Mouse (Mus musculus) CH12.LX (cell line): Measurements from ENCODE around the gene Lrrc23. TPM values are rescaled to one million over a fixed set of nuclear protein-coding genes. Genes with fewer than 3 reads are reported as not detected.

Experiments used
- DNase-seq: peaks from one replicate; pipeline ENCODE4 v3.0.0-alpha.2; 2013; ENCODE audit errors: extremely low read depth
- H3K27ac ChIP-seq: 2 replicates; pipeline ENCODE4 v1.5.1; 2012; ENCODE audit warnings: low read depth, mild to moderate bottlenecking, control low read depth, moderate library complexity; ENCODE audit not compliant: insufficient read depth
- H3K27me3 ChIP-seq: replicated peaks from 2 replicates; pipeline ENCODE3; 2012; ENCODE audit warnings: inconsistent platforms
- H3K36me3 ChIP-seq, 2 experiments: replicated peaks in 1 of 2; 2 replicates each; pipeline versions ENCODE3 to v1.6.1; 2012; ENCODE audit warnings: inconsistent platforms in 1 of 2, low read length in 1 of 2, mild to moderate bottlenecking in 1 of 2, mixed read lengths in 1 of 2, moderate library complexity in 1 of 2; ENCODE audit not compliant: control insufficient read depth in 1 of 2, insufficient read depth in 1 of 2
- H3K4me1 ChIP-seq, 2 experiments: 2 replicates each; pipeline ENCODE4 v1.6.1; 2012; ENCODE audit warnings: inconsistent platforms in 1 of 2, moderate library complexity in 1 of 2; ENCODE audit not compliant: insufficient read depth in 2 of 2, control insufficient read depth in 1 of 2
- H3K4me2 ChIP-seq: 2 replicates; pipeline ENCODE4 v1.6.1; 2012; ENCODE audit warnings: low read depth, mild to moderate bottlenecking, control low read depth; ENCODE audit not compliant: poor library complexity, insufficient read depth, severe bottlenecking
- H3K4me3 ChIP-seq, 3 experiments: fragments of 150-350 bp in 1 of 3; sonication (generic) in 1 of 3; replicated peaks in 1 of 3; 2 replicates each; pipeline versions ENCODE3 to v1.5.1; 2011 to 2012; ENCODE audit warnings: low read depth in 2 of 3, low read length in 2 of 3, mild to moderate bottlenecking in 2 of 3, moderate library complexity in 2 of 3, control low read depth in 1 of 3, improper control_type of control experiment in 1 of 3, inconsistent platforms in 1 of 3, mixed read lengths in 1 of 3; ENCODE audit not compliant: poor library complexity in 1 of 3
- H3K79me2 ChIP-seq: replicated peaks from 2 replicates; pipeline ENCODE4 v1.6.1; 2012; ENCODE audit warnings: mild to moderate bottlenecking, moderate library complexity; ENCODE audit not compliant: control insufficient read depth, poor library complexity, insufficient read depth, severe bottlenecking; ENCODE audit errors: extremely low read depth
- H3K9ac ChIP-seq: 2 replicates; pipeline ENCODE4 v1.6.1; 2012; ENCODE audit warnings: low read depth, mild to moderate bottlenecking, control low read depth, moderate library complexity; ENCODE audit not compliant: insufficient read depth
- H3K9me3 ChIP-seq: replicated peaks from 2 replicates; pipeline ENCODE3; 2012; ENCODE audit warnings: low read length, inconsistent platforms, mixed read lengths
- BHLHE40 ChIP-seq: IDR thresholded peaks from 2 replicates; pipeline ENCODE4 v1.6.1; 2011; ENCODE audit warnings: mild to moderate bottlenecking, low read depth, low read length, improper control_type of control experiment
- CHD1 ChIP-seq: IDR thresholded peaks from 2 replicates; pipeline ENCODE4 v1.6.1; 2012; ENCODE audit warnings: low read depth, low read length, improper control_type of control experiment, inconsistent platforms
- CHD2 ChIP-seq: IDR thresholded peaks from 2 replicates; pipeline ENCODE4 v1.6.1; 2011; ENCODE audit warnings: low read length, improper control_type of control experiment
- CTCF ChIP-seq, 2 experiments: IDR thresholded peaks in 1 of 2; conservative IDR thresholded peaks in 1 of 2; 2 replicates each; pipeline ENCODE4 v1.5.1; 2011 to 2012; ENCODE audit warnings: low read depth in 2 of 2, low read length in 2 of 2, improper control_type of control experiment in 1 of 2, inconsistent platforms in 1 of 2, mild to moderate bottlenecking in 1 of 2, moderate library complexity in 1 of 2
- E2F4 ChIP-seq: IDR thresholded peaks from 2 replicates; pipeline ENCODE4 v1.6.1; 2011; ENCODE audit warnings: low read depth, low read length, improper control_type of control experiment; ENCODE audit not compliant: insufficient replicate concordance
- ELF1 ChIP-seq: IDR thresholded peaks from 2 replicates; pipeline ENCODE4 v1.6.1; 2014; ENCODE audit warnings: low read depth, mild to moderate bottlenecking, inconsistent platforms, low read length, improper control_type of control experiment
- EP300 ChIP-seq: IDR thresholded peaks from 2 replicates; pipeline ENCODE4 v1.6.1; 2011; ENCODE audit warnings: low read length, improper control_type of control experiment
- ETS1 ChIP-seq: conservative IDR thresholded peaks from 2 replicates; pipeline ENCODE4 v1.6.1; 2012; ENCODE audit warnings: low read depth, mild to moderate bottlenecking, inconsistent platforms, low read length, improper control_type of control experiment, moderate library complexity
- GABPA ChIP-seq: IDR thresholded peaks from 2 replicates; pipeline ENCODE4 v1.6.1; 2012; ENCODE audit warnings: low read depth, low read length, improper control_type of control experiment, inconsistent platforms; ENCODE audit not compliant: insufficient replicate concordance
- HCFC1 ChIP-seq: IDR thresholded peaks from 2 replicates; pipeline ENCODE4 v1.6.1; 2012; ENCODE audit warnings: low read depth, mild to moderate bottlenecking, inconsistent platforms, low read length, improper control_type of control experiment
- IRF4 ChIP-seq: IDR thresholded peaks from 2 replicates; pipeline ENCODE4 v1.6.1; 2014; ENCODE audit warnings: low read depth, mild to moderate bottlenecking, inconsistent platforms, low read length, improper control_type of control experiment
- JUN ChIP-seq: IDR thresholded peaks from 2 replicates; pipeline ENCODE4 v1.6.1; 2011; ENCODE audit warnings: low read depth, mild to moderate bottlenecking, low read length, improper control_type of control experiment, moderate library complexity; ENCODE audit not compliant: insufficient read depth
- JUND ChIP-seq: conservative IDR thresholded peaks from 2 replicates; pipeline ENCODE4 v1.6.1; 2011; ENCODE audit warnings: low read depth, low read length, improper control_type of control experiment
- KAT2A ChIP-seq: IDR thresholded peaks from 2 replicates; pipeline ENCODE4 v1.6.1; 2012; ENCODE audit warnings: low read length, improper control_type of control experiment, inconsistent platforms; ENCODE audit not compliant: insufficient replicate concordance
- MAFK ChIP-seq: IDR thresholded peaks from 2 replicates; pipeline ENCODE4 v1.6.1; 2011; ENCODE audit warnings: low read length, improper control_type of control experiment; ENCODE audit not compliant: insufficient replicate concordance
- MAX ChIP-seq: IDR thresholded peaks from 2 replicates; pipeline ENCODE4 v1.6.1; 2011; ENCODE audit warnings: low read length, improper control_type of control experiment
- MAZ ChIP-seq: IDR thresholded peaks from 2 replicates; pipeline ENCODE4 v1.6.1; 2012; ENCODE audit warnings: low read depth, mild to moderate bottlenecking, inconsistent platforms, low read length, improper control_type of control experiment, moderate library complexity
- MEF2A ChIP-seq: IDR thresholded peaks from 2 replicates; pipeline ENCODE4 v1.6.1; 2014; ENCODE audit warnings: low read depth, mild to moderate bottlenecking, inconsistent platforms, low read length, improper control_type of control experiment, borderline replicate concordance
- MXI1 ChIP-seq: IDR thresholded peaks from 2 replicates; pipeline ENCODE4 v1.6.1; 2011; ENCODE audit warnings: mild to moderate bottlenecking, low read depth, low read length, improper control_type of control experiment
- MYC ChIP-seq: IDR thresholded peaks from 2 replicates; pipeline ENCODE4 v1.6.1; 2011; ENCODE audit warnings: low read depth, mild to moderate bottlenecking, improper control_type of control experiment, low read length
- NELFE ChIP-seq: IDR thresholded peaks from 2 replicates; pipeline ENCODE4 v1.6.1; 2011; ENCODE audit warnings: low read depth, low read length, improper control_type of control experiment
- NRF1 ChIP-seq: IDR thresholded peaks from 2 replicates; pipeline ENCODE4 v1.6.1; 2014; ENCODE audit warnings: low read depth, mild to moderate bottlenecking, inconsistent platforms, low read length, improper control_type of control experiment, moderate library complexity
- PAX5 ChIP-seq: IDR thresholded peaks from 2 replicates; pipeline ENCODE4 v1.6.1; 2012; ENCODE audit warnings: low read length, inconsistent platforms, mixed read lengths
- POLR2A ChIP-seq: IDR thresholded peaks from 2 replicates; pipeline ENCODE4 v1.6.1; 2011; ENCODE audit warnings: low read depth, mild to moderate bottlenecking, improper control_type of control experiment, low read length
- POLR2AphosphoS2 ChIP-seq: IDR thresholded peaks from 2 replicates; pipeline ENCODE4 v1.6.1; 2011; ENCODE audit warnings: low read depth, low read length, improper control_type of control experiment
- RAD21 ChIP-seq: IDR thresholded peaks from 2 replicates; pipeline ENCODE4 v1.6.1; 2011; ENCODE audit warnings: low read depth, mild to moderate bottlenecking, low read length, improper control_type of control experiment, moderate library complexity
- RCOR1 ChIP-seq: conservative IDR thresholded peaks from 2 replicates; pipeline ENCODE4 v1.6.1; 2012; ENCODE audit warnings: low read depth, mild to moderate bottlenecking, inconsistent platforms, low read length, improper control_type of control experiment
- SIN3A ChIP-seq: IDR thresholded peaks from 2 replicates; pipeline ENCODE4 v1.6.1; 2012; ENCODE audit warnings: low read length, improper control_type of control experiment, inconsistent platforms
- SMC3 ChIP-seq: IDR thresholded peaks from 2 replicates; pipeline ENCODE4 v1.6.1; 2011; ENCODE audit warnings: low read depth, low read length, improper control_type of control experiment
- TBP ChIP-seq: conservative IDR thresholded peaks from 2 replicates; pipeline ENCODE4 v1.6.1; 2011; ENCODE audit warnings: low read depth, low read length, improper control_type of control experiment
- TCF12 ChIP-seq: IDR thresholded peaks from 2 replicates; pipeline ENCODE4 v1.6.1; 2014; ENCODE audit warnings: low read depth, mild to moderate bottlenecking, inconsistent platforms, low read length, improper control_type of control experiment
- UBTF ChIP-seq: IDR thresholded peaks from 2 replicates; pipeline ENCODE4 v1.6.1; 2012; ENCODE audit warnings: low read depth, mild to moderate bottlenecking, inconsistent platforms, low read length, improper control_type of control experiment, moderate library complexity
- USF1 ChIP-seq: IDR thresholded peaks from 2 replicates; pipeline ENCODE4 v1.6.1; 2014; ENCODE audit warnings: low read depth, mild to moderate bottlenecking, inconsistent platforms, low read length, improper control_type of control experiment
- USF2 ChIP-seq: conservative IDR thresholded peaks from 2 replicates; pipeline ENCODE4 v1.6.1; 2011; ENCODE audit warnings: low read depth, low read length, improper control_type of control experiment
- ZC3H11A ChIP-seq: IDR thresholded peaks from 2 replicates; pipeline ENCODE4 v1.6.1; 2012; ENCODE audit warnings: low read depth, mild to moderate bottlenecking, inconsistent platforms, low read length, improper control_type of control experiment
- ZKSCAN1 ChIP-seq: IDR thresholded peaks from 2 replicates; pipeline ENCODE4 v1.6.1; 2012; ENCODE audit warnings: low read depth, inconsistent platforms, low read length, improper control_type of control experiment, borderline replicate concordance
- ZMIZ1 ChIP-seq: IDR thresholded peaks from 2 replicates; pipeline ENCODE4 v1.6.1; 2012; ENCODE audit warnings: low read depth, mild to moderate bottlenecking, inconsistent platforms, low read length, improper control_type of control experiment
- ZNF384 ChIP-seq: IDR thresholded peaks from 2 replicates; pipeline ENCODE4 v1.6.1; 2012; ENCODE audit warnings: low read depth, low read length, improper control_type of control experiment, inconsistent platforms
- dilution Hi-C: fragments of 300-500 bp; cut with MboI; formaldehyde crosslinking; loops from 2 replicates; pipeline ENCODE4 v1.14.3; 2020; ENCODE audit warnings: low sequenced_read_pairs; ENCODE audit not compliant: extremely low pct_unique_long_range_greater_than_20kb, extremely low pct_ligation_motif_present
- in situ Hi-C: fragments of 300-500 bp; cut with MboI; formaldehyde crosslinking; loops from 3 replicates; pipeline ENCODE4 v1.14.3; 2019; ENCODE audit warnings: low sequenced_read_pairs, low pct_ligation_motif_present, low pct_unique_long_range_greater_than_20kb, mixed read lengths
- polyA plus RNA-seq: library from polyadenylated mRNA; unstranded; fragments of >175 nt; gene quantifications from 2 replicates; pipeline ENCODE4 v1.2.1, GENCODE M21; 2012; ENCODE audit warnings: low read depth; ENCODE audit not compliant: insufficient read length
- total RNA-seq, 2 experiments: library from RNA; depleted of rRNA; stranded (reverse); fragments of 300-350 nt in 1 of 2; fragments of >200 nt in 1 of 2; gene quantifications; 2 replicates each; pipeline ENCODE4 v1.2.3; 2012 to 2014

Lrrc23 gene
- total and polyA plus RNA-seq, 3 experiments = 0.20 TPM; not detected in 2

- TF ChIP-seq CHD2 = peak; percentile 62
- TF ChIP-seq ZNF384 = no peak
- no peak for TF ChIP-seq USF2
- no peak for TF ChIP-seq NRF1
- peak; percentile 99 for TF ChIP-seq NELFE
- no peak for TF ChIP-seq GABPA
- no peak for TF ChIP-seq MAX
- TF ChIP-seq SIN3A = peak; percentile 54
- TF ChIP-seq KAT2A = no peak
- no peak for TF ChIP-seq SMC3
- peak; percentile 98 for TF ChIP-seq POLR2AphosphoS2
- TF ChIP-seq USF1 = no peak
- TF ChIP-seq ELF1 = peak; percentile 72
- TF ChIP-seq CHD1 = no peak
- TF ChIP-seq UBTF = 0 out of 2 replicates have a peak, but pooled peaks have one; percentile 14
- peak; percentile 82 for TF ChIP-seq TCF12
- no peak for TF ChIP-seq E2F4
- TF ChIP-seq ZMIZ1 = peak; percentile 98
- TF ChIP-seq IRF4 = no peak; the same call in 1 of the 2 replicates
- TF ChIP-seq RCOR1 = peak; percentile 51; the same call in 1 of the 2 replicates
- peak; percentile 17; the same call in 1 of the 2 replicates for TF ChIP-seq HCFC1
- no peak for TF ChIP-seq JUND
- no peak for TF ChIP-seq ZC3H11A
- TF ChIP-seq ZKSCAN1 = no peak
- TF ChIP-seq MAZ = no peak
- 0 out of 2 replicates have a peak, but pooled peaks have one; percentile 13 for TF ChIP-seq MYC
- TF ChIP-seq PAX5 = no peak
- TF ChIP-seq ETS1 = no peak
- no peak for TF ChIP-seq JUN
- TF ChIP-seq BHLHE40 = no peak
- TF ChIP-seq MXI1 = 0 out of 2 replicates have a peak, but pooled peaks have one; percentile 18
- TF ChIP-seq MEF2A = no peak; the same call in 1 of the 2 replicates
- TF ChIP-seq CTCF (conservative IDR thresholded peaks at IDR 0.05 in 1 of 2, IDR thresholded peaks at IDR 0.05 in 1 of 2; ENCODE audit: low read depth in 2 of 2, low read length in 2 of 2) = no peak
- TF ChIP-seq TBP = peak; percentile 98
- TF ChIP-seq RAD21 = no peak
- no peak for TF ChIP-seq EP300
- TF ChIP-seq POLR2A = peak; percentile 99
- TF ChIP-seq MAFK = no peak
- TF ChIP-seq, all 38 proteins: peak for 14
- peak within 1 kb of the TSS; percentile 95 for H3K9ac ChIP-seq
- peak; percentile 86 for DNase-seq
- peaks cover 63 to 81% of the 10 kb centered on the region in 2 experiments for H3K36me3 ChIP-seq
- H3K27ac ChIP-seq = peak within 1 kb of the TSS; percentile 17; the same call in 1 of the 2 replicates
- H3K9me3 ChIP-seq = no peaks in the 10 kb centered on the region
- peaks cover 5 to 34% of the 10 kb centered on the region in 2 experiments for H3K4me1 ChIP-seq
- H3K27me3 ChIP-seq = no peaks in the 10 kb centered on the region
- dilution Hi-C loops = no loop called here
- peak within 1 kb of the TSS; percentile 73 to 97 (median 82) for H3K4me3 ChIP-seq
- H3K79me2 ChIP-seq = peaks cover 23% of the 10 kb centered on the region
- peak within 1 kb of the TSS; percentile 83 for H3K4me2 ChIP-seq
- in situ Hi-C loops = no loop called here
Measured at GRCm38 (mm10) chr6:124813933-124814332, 34.4 kb upstream of the Lrrc23 start, which contains the start of gene Tpi1. Tpi1 (minus strand) TSS chr6:124814296.
